Mouse (Mus musculus) myocyte (in vitro differentiated cells): ENCODE results near the gene Ergic1. TPM values are rescaled to one million over a fixed set of nuclear protein-coding genes. Genes with fewer than 3 reads are reported as not detected.

Experiments used
- H3K27me3 ChIP-seq: one replicate; pipeline ENCODE4 v1.6.1; 2011; ENCODE audit not compliant: control insufficient read depth, insufficient read depth, insufficient read length
- H3K36me3 ChIP-seq: one replicate; pipeline ENCODE4 v1.6.1; 2011; ENCODE audit not compliant: control insufficient read depth, insufficient read depth
- H3K4me2 ChIP-seq: one replicate; pipeline ENCODE4 v1.6.1; 2011; ENCODE audit warnings: low read depth, control low read depth
- H3K4me3 ChIP-seq: one replicate; pipeline ENCODE4 v1.5.1; 2011; ENCODE audit warnings: mild to moderate bottlenecking, control low read depth, moderate library complexity
- H3K79me2 ChIP-seq: one replicate; pipeline ENCODE4 v1.6.1; 2011; ENCODE audit not compliant: control insufficient read depth, insufficient read depth
- H3ac ChIP-seq: one replicate; pipeline ENCODE4 v1.6.1; 2011; ENCODE audit not compliant: control insufficient read depth, insufficient read length
- CEBPB ChIP-seq: IDR thresholded peaks from 2 replicates; pipeline ENCODE4 v1.6.1; 2011; ENCODE audit warnings: mild to moderate bottlenecking, moderate library complexity; ENCODE audit not compliant: poor library complexity, insufficient read depth, severe bottlenecking
- E2F4 ChIP-seq: IDR thresholded peaks from one replicate; pipeline ENCODE4 v1.6.1; 2011; ENCODE audit warnings: mild to moderate bottlenecking, control low read depth, moderate library complexity; ENCODE audit not compliant: insufficient read depth
- MAX ChIP-seq: IDR thresholded peaks from one replicate; pipeline ENCODE4 v1.6.1; 2011; ENCODE audit warnings: low read depth, mild to moderate bottlenecking, control low read depth
- MYOD1 ChIP-seq, 3 experiments: IDR thresholded peaks; one replicate each; pipeline ENCODE4 v1.6.1; 2011; ENCODE audit warnings: control low read depth in 2 of 3, low read depth in 2 of 3, mild to moderate bottlenecking in 2 of 3, moderate library complexity in 1 of 3; ENCODE audit not compliant: insufficient read length in 2 of 3, control insufficient read depth in 1 of 3
- MYOG ChIP-seq, 3 experiments: IDR thresholded peaks; one replicate each; pipeline ENCODE4 v1.6.1; 2011; ENCODE audit warnings: control low read depth in 2 of 3, low read depth in 2 of 3, mild to moderate bottlenecking in 2 of 3; ENCODE audit not compliant: insufficient read length in 2 of 3, control insufficient read depth in 1 of 3, insufficient read depth in 1 of 3
- POLR2A ChIP-seq: IDR thresholded peaks from one replicate; pipeline ENCODE4 v1.6.1; 2011; ENCODE audit warnings: low read depth, mild to moderate bottlenecking, control low read depth, moderate library complexity; ENCODE audit not compliant: insufficient read length
- POLR2AphosphoS2 ChIP-seq: IDR thresholded peaks from one replicate; pipeline ENCODE4 v1.6.1; 2011; ENCODE audit warnings: low read depth, control low read depth; ENCODE audit not compliant: insufficient read length
- REST ChIP-seq: IDR thresholded peaks from one replicate; pipeline ENCODE4 v1.6.1; 2011; ENCODE audit warnings: mild to moderate bottlenecking, control low read depth, moderate library complexity; ENCODE audit not compliant: insufficient read depth, insufficient read length
- SRF ChIP-seq: IDR thresholded peaks from one replicate; pipeline ENCODE4 v1.6.1; 2011; ENCODE audit warnings: low read depth; ENCODE audit not compliant: control insufficient read depth, insufficient read length
- TCF12 ChIP-seq: IDR thresholded peaks from one replicate; pipeline ENCODE4 v1.6.1; 2011; ENCODE audit warnings: mild to moderate bottlenecking, control low read depth; ENCODE audit not compliant: poor library complexity, insufficient read depth, severe bottlenecking
- TCF3 ChIP-seq: IDR thresholded peaks from one replicate; pipeline ENCODE4 v1.6.1; 2011; ENCODE audit warnings: low read depth, control low read depth; ENCODE audit not compliant: insufficient read length
- USF1 ChIP-seq: IDR thresholded peaks from one replicate; pipeline ENCODE4 v1.6.1; 2011; ENCODE audit warnings: low read depth, mild to moderate bottlenecking, control low read depth, moderate library complexity
- polyA plus RNA-seq: library from polyadenylated mRNA; unstranded; fragments of >200 nt; fragmentation: generic; extraction: Trizol; gene quantifications from one replicate; pipeline ENCODE4 v1.2.1, GENCODE M21; 2012; ENCODE audit warnings: missing spikeins

Ergic1 gene
- polyA plus RNA-seq, 1 experiment = 102 TPM

GRCm38 (mm10) chr17:26688795-26689735 lies 127.8 kb downstream of the Ergic1 start:
- Histone ChIP-seq H3K27me3 (no peaks in the 10 kb centered on the region), H3ac (no peak overlapping the region), H3K4me2 (no peak overlapping the region), H3K36me3 (no peaks in the 10 kb centered on the region), H3K4me3 (no peak overlapping the region), H3K79me2 (peaks cover 10% of the 10 kb centered on the region)
- TF ChIP-seq USF1 (no peak), TCF3 (no peak), SRF (no peak), MYOG (IDR thresholded peaks at IDR 0.05; ENCODE audit: control insufficient read depth in 1 of 3, insufficient read depth in 1 of 3, insufficient read length in 2 of 3, low read depth in 2 of 3) (no peak), MAX (no peak), MYOD1 (IDR thresholded peaks at IDR 0.05; ENCODE audit: control insufficient read depth in 1 of 3, insufficient read length in 2 of 3, low read depth in 2 of 3) (no peak), REST (no peak), CEBPB (no peak), POLR2A (no peak), E2F4 (no peak), POLR2AphosphoS2 (no peak), TCF12 (no peak)

GRCm38 (mm10) chr17:26689810-26690209 lies 128.5 kb downstream of the Ergic1 start:
- no peaks in the 10 kb centered on the region for H3K36me3 ChIP-seq
- peaks cover 10% of the 10 kb centered on the region for H3K79me2 ChIP-seq
- H3K27me3 ChIP-seq = no peaks in the 10 kb centered on the region
- H3K4me2 ChIP-seq = no peak overlapping the region
- no peak overlapping the region for H3K4me3 ChIP-seq
- TF ChIP-seq SRF = no peak
- TF ChIP-seq REST = no peak
- no peak for TF ChIP-seq MYOD1 (IDR thresholded peaks at IDR 0.05; ENCODE audit: control insufficient read depth in 1 of 3, insufficient read length in 2 of 3, low read depth in 2 of 3)
- TF ChIP-seq POLR2A = no peak
- TF ChIP-seq MAX = no peak
- TF ChIP-seq USF1 = no peak
- no peak for TF ChIP-seq E2F4
- TF ChIP-seq POLR2AphosphoS2 = no peak
- no peak for TF ChIP-seq CEBPB
- no peak for TF ChIP-seq TCF3
- no peak for TF ChIP-seq MYOG (IDR thresholded peaks at IDR 0.05; ENCODE audit: control insufficient read depth in 1 of 3, insufficient read depth in 1 of 3, insufficient read length in 2 of 3, low read depth in 2 of 3)
- H3ac ChIP-seq = no peak overlapping the region

DNA sequence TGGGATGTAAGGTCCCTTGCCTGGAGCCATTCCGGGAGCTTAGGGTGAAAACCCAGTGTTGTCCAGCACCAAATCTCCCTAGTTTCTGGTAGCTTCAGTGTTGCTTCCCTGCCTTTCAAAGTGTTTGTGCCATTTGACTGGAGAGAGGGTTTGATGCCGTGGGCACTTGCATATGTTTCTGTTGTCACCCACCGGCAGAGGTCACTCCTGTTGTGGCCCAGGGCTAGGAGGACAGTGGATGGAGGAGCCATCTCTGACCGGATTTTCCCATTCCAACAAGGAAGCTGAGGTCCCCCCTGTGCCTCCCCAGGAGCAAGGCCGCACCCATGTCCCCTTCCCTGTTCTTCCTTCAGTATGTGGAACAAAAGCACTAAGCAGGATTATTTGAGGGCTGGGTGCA lies 128.9 kb downstream of the Ergic1 start:
- no peak overlapping the region for H3ac ChIP-seq
- H3K36me3 ChIP-seq = no peaks in the 10 kb centered on the region
- H3K4me2 ChIP-seq = no peak overlapping the region
- TF ChIP-seq POLR2A = no peak
- no peak for TF ChIP-seq MYOD1 (IDR thresholded peaks at IDR 0.05; ENCODE audit: control insufficient read depth in 1 of 3, insufficient read length in 2 of 3, low read depth in 2 of 3)
- TF ChIP-seq MAX = no peak
- no peak for TF ChIP-seq E2F4
- no peak for TF ChIP-seq REST
- no peak for TF ChIP-seq CEBPB
- TF ChIP-seq POLR2AphosphoS2 = no peak
- TF ChIP-seq MYOG (IDR thresholded peaks at IDR 0.05; ENCODE audit: control insufficient read depth in 1 of 3, insufficient read depth in 1 of 3, insufficient read length in 2 of 3, low read depth in 2 of 3) = no peak
- TF ChIP-seq USF1 = no peak
- no peak for TF ChIP-seq TCF3
- TF ChIP-seq SRF = no peak
- TF ChIP-seq TCF12 = no peak
- H3K27me3 ChIP-seq = no peaks in the 10 kb centered on the region
- H3K79me2 ChIP-seq = peaks cover 10% of the 10 kb centered on the region
- no peak overlapping the region for H3K4me3 ChIP-seq

- Histone ChIP-seq H3K36me3 (no peaks in the 10 kb centered on the region), H3K27me3 (no peaks in the 10 kb centered on the region), H3ac (no peak overlapping the region), H3K79me2 (peaks cover 10% of the 10 kb centered on the region), H3K4me3 (no peak overlapping the region), H3K4me2 (no peak overlapping the region)
- TF ChIP-seq TCF3 (no peak), MYOD1 (IDR thresholded peaks at IDR 0.05; ENCODE audit: control insufficient read depth in 1 of 3, insufficient read length in 2 of 3, low read depth in 2 of 3) (no peak)
These were observed 129.8 kb downstream of the Ergic1 start for GRCm38 (mm10) chr17:26691110-26691509.

- no peak for TF ChIP-seq POLR2A
- no peak for TF ChIP-seq E2F4
- no peak for TF ChIP-seq MYOD1 (IDR thresholded peaks at IDR 0.05; ENCODE audit: control insufficient read depth in 1 of 3, insufficient read length in 2 of 3, low read depth in 2 of 3)
- no peak for TF ChIP-seq POLR2AphosphoS2
- TF ChIP-seq TCF3 = no peak
- no peak for TF ChIP-seq SRF
- TF ChIP-seq MYOG (IDR thresholded peaks at IDR 0.05; ENCODE audit: control insufficient read depth in 1 of 3, insufficient read depth in 1 of 3, insufficient read length in 2 of 3, low read depth in 2 of 3) = no peak
- TF ChIP-seq USF1 = no peak
- TF ChIP-seq TCF12 = no peak
- no peak for TF ChIP-seq CEBPB
- Histone ChIP-seq H3K36me3 (peaks cover 3% of the 10 kb centered on the region), H3K79me2 (peaks cover 5% of the 10 kb centered on the region), H3K27me3 (no peaks in the 10 kb centered on the region), H3ac (no peak overlapping the region), H3K4me3 (no peak overlapping the region), H3K4me2 (no peak overlapping the region)
These were observed 132.1 kb downstream of the Ergic1 start for GRCm38 (mm10) chr17:26693424-26693823.
